Mouse (Mus musculus) spleen, postnatal 36 days (tissue): ENCODE measurements around the gene Sod1.
"Not testable (repeated sequence)": the region's sequence is repeated elsewhere in the genome, so short reads cannot be mapped to it uniquely, and the experiment has no call there.

Experiments
- DNase-seq, 2 experiments: peaks; one replicate each; pipeline ENCODE4 v3.0.0; 2022; ENCODE audit warnings: low spot score in 2 of 2, mixed read lengths in 1 of 2

Sod1 gene

DNA sequence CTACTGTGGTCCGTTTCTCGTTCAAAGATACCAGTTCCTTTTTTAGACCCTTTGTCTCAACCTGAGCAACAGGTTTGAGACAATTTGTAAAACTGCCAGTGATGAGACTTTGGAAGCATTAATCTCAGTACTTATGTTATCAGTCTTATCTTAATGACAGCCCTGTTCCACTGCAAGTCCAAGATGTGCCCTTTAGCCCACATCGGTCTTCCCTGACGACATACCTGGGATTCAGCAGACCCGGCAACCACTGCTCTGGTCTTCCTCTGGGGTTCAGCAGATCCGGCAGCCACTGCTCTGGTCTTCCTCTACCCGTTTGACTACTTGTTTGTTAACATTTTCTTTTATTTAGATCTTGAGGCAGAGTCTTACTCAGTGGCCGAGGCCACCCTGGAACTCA is 8.8 kb upstream of the Sod1 start:
- DNase-seq = no peak

- DNase-seq = peak; percentile 27 to 49
Observed at GRCm38 (mm10) chr16:90213477-90214339, 6.8 kb upstream of the Sod1 start.

- no peak for DNase-seq
Observed at GRCm38 (mm10) chr16:90214731-90215565, 5.6 kb upstream of the Sod1 start.

DNA sequence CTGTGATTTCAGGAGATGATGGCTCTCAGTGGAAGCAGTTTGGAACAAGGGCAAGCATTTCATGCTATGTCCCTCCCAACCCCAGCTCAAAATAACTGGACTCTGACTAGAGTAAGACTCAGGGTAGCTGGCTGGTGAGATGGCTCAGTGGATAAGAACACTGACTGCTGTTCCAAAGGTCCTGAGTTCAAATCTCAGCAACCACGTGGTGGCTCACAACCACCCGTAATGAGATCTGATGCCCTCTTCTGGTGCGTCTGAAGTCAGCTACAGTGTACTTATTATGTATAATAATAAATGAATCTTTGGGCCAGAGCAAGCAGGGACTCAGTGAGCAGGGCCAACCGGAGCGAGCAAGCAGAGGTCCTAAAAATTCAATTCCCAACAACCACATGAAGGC is 4.7 kb upstream of the Sod1 start:
- DNase-seq = not testable (repeated sequence)

- DNase-seq = no peak
Observed at GRCm38 (mm10) chr16:90216414-90216813, 4.1 kb upstream of the Sod1 start.

- no peak for DNase-seq
Observed at GRCm38 (mm10) chr16:90217356-90217755, 3.2 kb upstream of the Sod1 start.

DNA sequence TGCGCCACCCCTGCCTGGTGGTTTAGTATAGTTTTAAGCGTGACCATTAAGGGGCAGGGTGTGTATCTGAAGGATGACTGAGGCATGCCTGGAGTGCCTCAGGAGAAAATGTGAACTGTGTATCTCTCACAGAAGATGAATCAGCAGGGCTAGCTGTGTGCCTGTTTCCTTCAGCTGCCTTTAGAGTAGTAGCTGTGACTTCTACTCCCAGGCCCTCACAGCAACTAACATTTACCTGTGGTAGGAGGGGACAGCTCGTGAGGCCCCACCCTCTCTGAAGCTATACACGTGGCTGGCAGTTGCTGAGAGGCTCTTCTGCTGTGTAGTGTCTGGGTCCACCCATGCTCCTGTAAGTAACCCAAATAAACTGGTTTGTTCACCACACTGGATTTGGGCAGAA is 2.6 kb upstream of the Sod1 start:
- DNase-seq = no peak

DNA sequence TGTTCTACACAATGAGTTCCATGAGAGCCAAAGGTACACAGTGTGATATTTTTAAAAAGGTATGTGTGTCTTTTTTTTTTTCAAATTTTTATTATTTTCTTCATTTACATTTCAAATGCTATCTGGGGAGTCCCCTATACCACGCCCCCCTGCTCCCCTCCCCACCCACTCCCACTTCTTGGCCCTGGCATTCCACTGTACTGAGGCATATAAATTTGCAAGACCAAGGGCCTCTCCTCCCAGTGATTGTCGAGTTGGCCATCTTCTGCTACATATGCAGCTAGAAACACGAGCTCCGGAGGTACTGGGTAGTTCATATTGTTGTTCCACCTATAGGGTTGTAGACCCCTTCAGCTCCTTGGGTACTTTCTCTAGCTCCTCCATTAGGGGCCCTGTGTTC is 1.1 kb upstream of the Sod1 start:
- not testable (repeated sequence) for DNase-seq

DNA sequence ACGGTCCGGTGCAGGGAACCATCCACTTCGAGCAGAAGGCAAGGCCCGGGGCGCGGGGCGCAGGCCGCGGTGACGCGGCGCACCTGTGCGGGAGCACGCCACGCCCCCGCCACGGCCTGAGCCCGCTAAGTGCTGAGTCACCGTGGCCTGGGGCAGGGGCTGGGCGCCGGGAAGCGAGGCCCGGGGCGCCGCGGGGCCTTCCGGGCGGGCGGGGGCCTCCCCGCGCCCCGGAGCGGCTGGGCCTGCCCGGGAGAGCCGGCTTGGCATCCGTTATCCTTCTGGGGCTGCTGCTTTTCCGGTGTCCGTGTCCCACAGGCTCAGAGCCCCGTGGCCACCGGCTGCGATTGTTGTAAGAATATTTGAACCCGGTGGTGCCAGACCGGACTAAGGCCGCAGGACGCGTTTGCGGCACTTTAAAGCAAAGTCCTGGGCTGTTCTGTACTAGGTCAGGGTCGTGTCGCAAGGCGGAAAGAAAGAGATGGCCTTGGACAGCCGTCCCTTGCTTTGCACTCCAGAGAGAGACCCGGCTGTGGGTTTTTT is 408 bp downstream of the Sod1 start:
- no peak for DNase-seq

- DNase-seq = no peak
Observed at GRCm38 (mm10) chr16:90221441-90222070, 1.0 kb downstream of the Sod1 start.

- DNase-seq = no peak
Observed at GRCm38 (mm10) chr16:90229897-90230296, 9.3 kb downstream of the Sod1 start.

DNA sequence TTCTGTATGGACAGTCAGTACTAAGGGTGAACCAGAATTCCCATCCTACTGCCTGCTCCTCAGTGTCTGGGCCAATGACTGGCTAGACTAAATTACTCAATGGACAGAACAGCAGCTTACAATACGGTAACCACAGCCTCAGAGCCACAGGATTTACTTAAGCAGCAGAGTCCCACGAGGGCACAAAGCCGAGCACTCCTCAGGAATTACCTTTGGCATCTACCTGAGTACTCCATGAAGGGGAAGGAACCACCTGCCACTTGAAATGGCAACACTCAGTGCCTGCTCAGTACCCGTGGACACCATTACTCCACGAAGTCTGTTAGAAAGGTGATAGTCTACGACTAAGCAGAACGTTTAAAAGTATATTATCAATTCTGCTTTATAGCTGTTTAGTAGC is 10.7 kb downstream of the Sod1 start:
- no peak for DNase-seq

DNA sequence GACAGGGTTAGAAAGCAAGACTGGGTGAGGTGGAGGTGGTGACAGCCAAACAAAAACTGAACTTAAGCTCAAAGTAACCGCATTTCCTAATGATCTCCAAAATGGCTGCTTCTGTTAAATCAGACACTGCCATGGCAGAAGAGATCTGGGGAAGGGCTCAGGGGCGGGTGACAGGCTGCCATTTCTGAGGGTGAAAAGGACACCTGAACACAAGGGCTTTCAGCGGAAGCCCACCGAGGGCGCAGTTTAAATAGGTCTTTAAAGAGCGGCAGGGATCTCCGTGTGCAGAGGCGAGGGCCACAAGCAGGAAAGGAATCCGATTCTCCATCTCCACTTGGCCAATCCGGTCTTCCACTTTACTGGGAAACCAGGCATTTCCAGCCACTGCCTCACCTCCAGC is 13.1 kb downstream of the Sod1 start:
- no peak for DNase-seq

- DNase-seq = no peak
Observed at GRCm38 (mm10) chr16:90234617-90235016, 14.1 kb downstream of the Sod1 start.

DNA sequence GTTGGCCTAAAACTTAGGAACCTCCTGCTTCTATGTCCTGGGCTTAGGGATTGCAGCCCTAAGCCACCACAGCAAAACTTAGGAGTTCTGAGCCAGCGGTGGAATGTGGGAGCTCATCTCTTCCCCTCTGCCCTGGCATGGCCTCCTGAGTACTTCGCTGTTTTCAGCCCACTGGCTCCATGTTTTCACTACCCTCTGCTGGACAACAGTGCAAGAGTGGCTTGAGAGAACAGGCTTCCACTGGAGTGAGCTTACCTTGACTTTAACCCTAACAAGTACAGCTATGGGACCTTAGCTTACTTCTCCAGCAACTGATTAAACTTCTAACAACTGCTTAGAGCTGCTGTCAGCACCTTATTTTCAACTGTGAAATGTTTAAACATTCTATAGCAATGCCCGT is 14.6 kb downstream of the Sod1 start:
- no peak for DNase-seq

DNA sequence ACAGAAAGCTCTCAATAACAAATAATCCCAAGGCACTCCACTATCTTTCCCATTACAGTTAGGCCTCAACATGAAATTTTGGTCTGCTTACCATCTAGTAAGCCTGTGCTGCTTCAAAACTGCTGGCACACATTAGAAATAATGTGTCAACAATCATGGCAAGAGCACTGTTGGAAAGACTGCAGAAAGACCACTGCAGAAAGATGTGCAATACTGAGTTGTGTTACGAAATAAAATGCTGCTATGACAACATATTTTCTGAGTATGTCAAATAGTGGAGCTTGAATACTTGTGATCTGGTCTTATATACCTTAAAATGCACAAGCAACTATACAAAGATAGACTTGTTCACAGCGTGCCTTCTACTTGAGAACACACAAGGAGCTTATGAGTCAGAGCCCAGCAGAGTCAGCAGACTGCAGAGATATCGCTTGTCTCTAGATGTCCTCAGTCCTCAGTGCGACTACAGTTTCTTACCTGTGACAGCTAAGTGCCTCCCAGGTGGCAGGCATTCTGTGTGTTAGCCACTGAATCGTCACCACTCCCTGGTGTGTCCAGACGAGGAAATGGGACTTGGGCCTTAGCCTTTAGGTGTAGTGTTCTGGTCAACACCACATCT is 18.7 kb downstream of the Sod1 start:
- no peak for DNase-seq

DNA sequence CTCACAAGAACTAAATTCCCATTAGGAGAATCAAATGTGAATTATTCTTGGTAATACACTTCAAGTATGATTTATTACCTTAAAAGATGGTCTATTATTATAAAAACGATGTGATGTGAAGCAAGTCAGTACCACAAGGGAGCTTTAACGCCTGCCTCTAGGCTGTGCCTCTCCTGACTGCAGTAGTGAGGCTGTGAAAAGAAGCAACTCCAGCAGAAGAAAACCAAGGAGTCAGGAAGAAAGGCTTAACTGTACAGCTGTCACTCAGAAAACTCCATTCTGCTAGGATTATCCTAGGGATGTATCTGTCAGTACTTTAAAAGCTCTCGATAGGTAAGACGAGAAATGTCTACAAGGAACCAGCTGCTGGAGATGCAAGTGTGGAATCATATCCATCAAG is 21.3 kb downstream of the Sod1 start:
- DNase-seq = no peak

- DNase-seq = no peak
Observed at GRCm38 (mm10) chr16:90242426-90243304, 22.1 kb downstream of the Sod1 start.

GRCm38 (mm10) chr16:90250099-90250498 is 29.5 kb downstream of the Sod1 start:
- DNase-seq = no peak

DNA sequence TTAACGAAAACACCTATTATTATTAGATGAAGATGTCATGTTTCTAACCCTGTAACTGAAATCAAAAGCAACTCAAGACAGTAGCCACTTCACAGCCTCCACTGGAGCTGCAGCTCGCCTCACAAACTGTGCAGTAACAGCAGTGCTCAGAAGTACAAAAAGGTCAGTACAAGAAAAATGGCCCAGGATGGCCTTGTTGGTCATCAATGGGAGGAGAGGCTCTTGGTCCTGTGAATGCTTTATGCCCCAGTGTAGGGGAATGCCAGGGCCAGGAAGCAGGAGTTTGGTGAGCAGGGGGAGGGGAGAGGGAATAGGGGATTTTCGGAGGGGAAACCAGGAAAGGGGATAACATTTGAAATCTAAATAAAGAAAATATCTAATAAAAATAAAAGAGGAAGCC is 30.7 kb downstream of the Sod1 start:
- DNase-seq = not testable (repeated sequence)

DNA sequence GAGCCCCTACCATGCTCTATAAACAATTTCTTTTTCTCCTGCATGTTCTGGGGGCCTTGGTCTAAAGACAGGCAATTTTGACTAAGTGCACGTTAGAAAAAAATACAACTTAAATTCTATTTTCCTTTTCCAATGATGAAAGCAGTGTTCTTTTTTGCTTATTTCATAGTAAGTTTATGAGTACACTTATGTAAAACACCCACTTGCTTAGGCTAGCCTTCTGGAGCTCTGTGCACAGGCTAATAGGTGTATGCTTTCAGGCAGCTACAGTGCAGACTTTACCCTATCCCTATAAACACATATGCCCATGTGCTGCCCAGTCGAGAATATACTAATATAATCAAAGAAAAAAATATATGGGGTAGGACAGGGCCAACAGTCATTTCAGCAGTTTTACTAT is 32.0 kb downstream of the Sod1 start:
- no peak for DNase-seq
